Mouse (Mus musculus) MEL (cell line): ENCODE measurements at regions not wholly inside any gene's neighbourhood (a gene's known extent, or its start where the extent isn't known, plus 50 kb on each side); places are given as distances from the start of the nearest gene placed in this dataset.

ENCODE experiments used
- CTCF ChIP-seq, 3 experiments: IDR thresholded peaks in 2 of 3; conservative IDR thresholded peaks in 1 of 3; 2 replicates each; pipeline ENCODE4 v1.5.1; 2011 to 2012; ENCODE audit warnings: low read length in 3 of 3, low read depth in 2 of 3, mild to moderate bottlenecking in 2 of 3, improper control_type of control experiment in 1 of 3, inconsistent platforms in 1 of 3, mixed read lengths in 1 of 3, moderate library complexity in 1 of 3; ENCODE audit not compliant: control insufficient read depth in 1 of 3, insufficient read depth in 1 of 3, poor library complexity in 1 of 3, severe bottlenecking in 1 of 3
- E2F4 ChIP-seq: IDR thresholded peaks from 2 replicates; pipeline ENCODE4 v1.6.1; 2011; ENCODE audit warnings: low read depth, low read length, improper control_type of control experiment, borderline replicate concordance
- EP300 ChIP-seq, 2 experiments: IDR thresholded peaks; 2 replicates each; pipeline ENCODE4 v1.6.1; 2011; ENCODE audit warnings: improper control_type of control experiment in 2 of 2, low read length in 2 of 2, low read depth in 1 of 2, mild to moderate bottlenecking in 1 of 2
- HCFC1 ChIP-seq: IDR thresholded peaks from 2 replicates; pipeline ENCODE4 v1.6.1; 2012; ENCODE audit warnings: low read depth, mild to moderate bottlenecking, inconsistent platforms, low read length, improper control_type of control experiment, moderate library complexity
- JUND ChIP-seq: IDR thresholded peaks from 2 replicates; pipeline ENCODE4 v1.6.1; 2011; ENCODE audit warnings: low read depth, mild to moderate bottlenecking, improper control_type of control experiment, low read length
- MAFK ChIP-seq: IDR thresholded peaks from 2 replicates; pipeline ENCODE4 v1.6.1; 2011; ENCODE audit warnings: low read depth, mild to moderate bottlenecking, low read length, improper control_type of control experiment, borderline replicate concordance
- NELFE ChIP-seq: IDR thresholded peaks from 2 replicates; pipeline ENCODE4 v1.6.1; 2011; ENCODE audit warnings: low read depth, low read length, improper control_type of control experiment
- POLR2A ChIP-seq, 2 experiments: IDR thresholded peaks; 2 replicates each; pipeline ENCODE4 v1.6.1; 2011 to 2012; ENCODE audit warnings: low read length in 2 of 2, mild to moderate bottlenecking in 2 of 2, control low read depth in 1 of 2, improper control_type of control experiment in 1 of 2, low read depth in 1 of 2, moderate library complexity in 1 of 2; ENCODE audit not compliant: control insufficient read depth in 1 of 2, insufficient read depth in 1 of 2, poor library complexity in 1 of 2
- RCOR1 ChIP-seq: IDR thresholded peaks from 2 replicates; pipeline ENCODE4 v1.6.1; 2012; ENCODE audit warnings: low read depth, mild to moderate bottlenecking, inconsistent platforms, low read length, improper control_type of control experiment
- SMC3 ChIP-seq: IDR thresholded peaks from 2 replicates; pipeline ENCODE4 v1.6.1; 2011; ENCODE audit warnings: low read depth, low read length, improper control_type of control experiment
- ZC3H11A ChIP-seq: IDR thresholded peaks from 2 replicates; pipeline ENCODE4 v1.6.1; 2012; ENCODE audit warnings: low read depth, mild to moderate bottlenecking, inconsistent platforms, low read length, improper control_type of control experiment
- ZKSCAN1 ChIP-seq: IDR thresholded peaks from 2 replicates; pipeline ENCODE4 v1.6.1; 2012; ENCODE audit warnings: low read depth, mild to moderate bottlenecking, inconsistent platforms, low read length, improper control_type of control experiment, moderate library complexity
- ZMIZ1 ChIP-seq: IDR thresholded peaks from 2 replicates; pipeline ENCODE4 v1.6.1; 2012; ENCODE audit warnings: low read depth, mild to moderate bottlenecking, inconsistent platforms, low read length, improper control_type of control experiment, moderate library complexity

- TF ChIP-seq POLR2A (IDR thresholded peaks at IDR 0.05; ENCODE audit: control insufficient read depth in 1 of 2, insufficient read depth in 1 of 2, low read depth in 1 of 2, low read length in 2 of 2, poor library complexity in 1 of 2) (no peak), ZMIZ1 (no peak), E2F4 (no peak), CTCF (IDR thresholded peaks at IDR 0.05 in 2 of 3, conservative IDR thresholded peaks at IDR 0.05 in 1 of 3; ENCODE audit: control insufficient read depth in 1 of 3, insufficient read depth in 1 of 3, low read depth in 2 of 3, low read length in 3 of 3, poor library complexity in 1 of 3, severe bottlenecking in 1 of 3) (no peak), ZKSCAN1 (no peak), NELFE (no peak), JUND (no peak), HCFC1 (no peak), EP300 (IDR thresholded peaks at IDR 0.05; ENCODE audit: low read depth in 1 of 2, low read length in 2 of 2) (no peak), ZC3H11A (no peak), MAFK (no peak), SMC3 (no peak), RCOR1 (no peak)
These were observed 200.7 kb upstream of the Eif4g2 start for GRCm38 (mm10) chr7:111283411-111283955.
